Mouse (Mus musculus) E14TG2a.4 (cell line): ENCODE measurements at regions not wholly inside any gene's neighbourhood (a gene's known extent, or its start where the extent isn't known, plus 50 kb on each side); places are given as distances from the start of the nearest gene placed in this dataset.

Experiments used
- CTCF ChIP-seq: conservative IDR thresholded peaks from 2 replicates; pipeline ENCODE4 v1.5.1; 2014; ENCODE audit warnings: low read length
- NANOG ChIP-seq: IDR thresholded peaks from 2 replicates; pipeline ENCODE4 v1.6.1; 2014; ENCODE audit warnings: borderline replicate concordance, low read length, mixed read lengths
- POU5F1 ChIP-seq: IDR thresholded peaks from 2 replicates; pipeline ENCODE4 v1.6.1; 2014; ENCODE audit warnings: low read length, borderline replicate concordance

DNA sequence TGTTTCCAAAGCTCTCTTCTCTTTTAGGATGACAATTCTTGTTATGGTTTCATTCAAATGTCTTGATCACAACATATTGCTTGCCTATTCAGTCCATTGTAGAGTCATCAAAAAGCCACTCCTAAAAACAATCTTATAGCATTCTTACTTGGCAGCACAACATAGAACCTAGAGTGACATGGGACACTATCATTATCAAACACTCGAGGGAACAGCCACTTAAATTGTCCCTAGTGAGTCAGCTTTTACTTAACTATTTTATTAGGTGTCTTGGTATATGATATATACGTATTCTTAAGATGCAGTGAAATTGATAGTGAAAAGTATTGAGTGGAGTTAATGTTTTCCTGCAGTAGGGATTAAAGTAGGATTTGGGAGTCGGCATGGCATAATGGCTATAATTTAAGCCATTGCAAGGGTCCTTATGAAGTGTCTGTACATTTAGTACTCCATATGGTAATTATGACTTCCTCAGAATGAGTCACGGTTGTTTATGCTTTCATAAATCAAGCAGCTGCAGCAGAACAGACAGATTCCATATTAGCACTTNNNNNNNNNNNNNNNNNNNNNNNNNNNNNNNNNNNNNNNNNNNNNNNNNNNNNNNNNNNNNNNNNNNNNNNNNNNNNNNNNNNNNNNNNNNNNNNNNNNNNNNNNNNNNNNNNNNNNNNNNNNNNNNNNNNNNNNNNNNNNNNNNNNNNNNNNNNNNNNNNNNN, 153.6 kb downstream of the Trim52 start:
- no peak for TF ChIP-seq NANOG
- no peak for TF ChIP-seq CTCF
- TF ChIP-seq POU5F1 = no peak
